ENCODE assay signal across 13 mouse cellular contexts in genomic region chr7:89478490-89478889, GRCm38 (mm10). TPM values are rescaled to one million over a fixed set of nuclear protein-coding genes. Genes with fewer than 3 reads are reported as not detected.
DNase-seq lines count a peak whose midpoint lies in the region; ATAC-seq lines count a peak whose summit lies in the region.
"Had no signal": no experiment of that assay in that cellular context is flagged by ENCODE, and none has a peak within 500 bp of the region (broad histone marks: within the 10 kb centered on the region; RNA-seq: fewer than 3 reads in every experiment).

No protein-coding gene starts in this region.

- H3K9ac ChIP-seq in kidney, embryonic 16.5 days (replicated peaks; ENCODE audit: low read length) = no peak overlapping the region
- H3K9ac ChIP-seq in forebrain, embryonic 15.5 days (replicated peaks) = no peak overlapping the region
- H3K9ac ChIP-seq: embryonic facial prominence, embryonic 13.5 days; midbrain, embryonic 12.5 days had no signal

- DNase-seq in gastrocnemius, postnatal 25 days = peak; percentile 34
- DNase-seq in gastrocnemius, adult 8-10 months (ENCODE audit: low spot score in 2 of 2) = no peak
- peak; percentile 26 for DNase-seq in kidney, adult 9 months
- peak; percentile 56 to 63 for DNase-seq in kidney, postnatal 36 days
- no peak for DNase-seq in spleen, adult 12 weeks (ENCODE audit: low spot score)
- DNase-seq: cerebellum, adult 9-10 months; right cerebral cortex, postnatal 14 days; thymus, postnatal 4 days had no signal

- no peaks in the 10 kb centered on the region for H3K9me3 ChIP-seq in kidney, embryonic 16.5 days (ENCODE audit: low read length)
- no peaks in the 10 kb centered on the region for H3K9me3 ChIP-seq in forebrain, embryonic 15.5 days
- H3K9me3 ChIP-seq: embryonic facial prominence, embryonic 13.5 days; midbrain, embryonic 12.5 days had no signal

- peaks cover 9% of the 10 kb centered on the region for H3K27me3 ChIP-seq in kidney, embryonic 16.5 days (ENCODE audit: insufficient read depth, low read length)
- H3K27me3 ChIP-seq in forebrain, embryonic 15.5 days = no peaks in the 10 kb centered on the region
- H3K27me3 ChIP-seq: midbrain, embryonic 12.5 days had no signal

- H3K27ac ChIP-seq in kidney, embryonic 16.5 days (ENCODE audit: low read length) = no peak overlapping the region
- no peak overlapping the region for H3K27ac ChIP-seq in forebrain, embryonic 15.5 days (replicated peaks)
- H3K27ac ChIP-seq: embryonic facial prominence, embryonic 13.5 days; midbrain, embryonic 12.5 days had no signal

- H3K36me3 ChIP-seq in kidney, embryonic 16.5 days (ENCODE audit: insufficient read depth, low read length) = no peaks in the 10 kb centered on the region
- no peaks in the 10 kb centered on the region for H3K36me3 ChIP-seq in forebrain, embryonic 15.5 days
- H3K36me3 ChIP-seq: embryonic facial prominence, embryonic 13.5 days; midbrain, embryonic 12.5 days had no signal

- ATAC-seq in kidney, embryonic 16.5 days (ENCODE audit: low FRiP score, low TSS enrichment) = no peak
- ATAC-seq in forebrain, embryonic 15.5 days (replicated peaks) = 0 out of 2 replicates have a peak, but pooled peaks have one; percentile 38
- ATAC-seq in megakaryocyte progenitor cell, adult 5-6 weeks (replicated peaks; ENCODE audit: poor library complexity) = no peak

- H3K4me2 ChIP-seq in kidney, embryonic 16.5 days (replicated peaks; ENCODE audit: low read depth, low read length) = no peak overlapping the region
- no peak overlapping the region for H3K4me2 ChIP-seq in forebrain, embryonic 15.5 days (replicated peaks)
- H3K4me2 ChIP-seq: embryonic facial prominence, embryonic 13.5 days; midbrain, embryonic 12.5 days had no signal

- no peak overlapping the region for H3K4me3 ChIP-seq in kidney, embryonic 16.5 days (ENCODE audit: low read length)
- H3K4me3 ChIP-seq in forebrain, embryonic 15.5 days = no peak overlapping the region
- H3K4me3 ChIP-seq: embryonic facial prominence, embryonic 13.5 days; midbrain, embryonic 12.5 days had no signal

- WGBS in kidney, embryonic 16.5 days = 87% methylated on average over 2 of the region's 2 CpGs
- 83% methylated on average over 2 of the region's 2 CpGs for WGBS in forebrain, embryonic 15.5 days

- peaks cover 6% of the 10 kb centered on the region; the same call in 1 of the 2 replicates for H3K4me1 ChIP-seq in kidney, embryonic 16.5 days (ENCODE audit: insufficient read depth, low read length)
- H3K4me1 ChIP-seq in forebrain, embryonic 15.5 days = 0 out of 2 replicates have a peak, but pooled peaks cover 4% of the 10 kb centered on the region
- H3K4me1 ChIP-seq: midbrain, embryonic 12.5 days had no signal

RNA-seq across cellular contexts. Expression of gene Prss23, which starts 48.5 kb away (rescaled TPM):
- 10 to 100 TPM; 43.0 to 50.5 TPM for total RNA-seq in gastrocnemius, postnatal 25 days (2021)
- total RNA-seq in gastrocnemius, adult 8-10 months (2022) = 10 to 100 TPM; 48.3 to 61.7 (median 58.2) TPM
- 93.2 and 105 TPM in 2 replicates for polyA plus RNA-seq in kidney, embryonic 16.5 days (2015; fragmentation: Nextera tagmentation; extraction: Ambion mirVana)
- 10.6 and 12.5 TPM in 2 replicates for polyA plus RNA-seq in forebrain, embryonic 15.5 days (2015; fragmentation: Nextera tagmentation; extraction: Ambion mirVana)
- not detected in 2 replicates for total RNA-seq in megakaryocyte progenitor cell, adult 5-6 weeks (2015)
- total RNA-seq in megakaryocyte progenitor cell, adult 5-6 weeks (2017) = not detected in 2 replicates

Comparison
In these comparisons a context has a peak if more than half of its experiments do, and no peak if none do; other contexts are left out.
1. DNase-seq: peak in gastrocnemius, postnatal 25 days (single experiment), kidney, adult 9 months (single experiment) and kidney, postnatal 36 days (2 of 2); none in gastrocnemius, adult 8-10 months (0 of 2) and spleen, adult 12 weeks (single experiment).
2. RNA of gene Prss23, which starts 48.5 kb away (total RNA-seq): 48.3 to 61.7 TPM in gastrocnemius, adult 8-10 months and 43.0 to 50.5 TPM in gastrocnemius, postnatal 25 days; not detected in megakaryocyte progenitor cell, adult 5-6 weeks; every median in the first group is over 10 times any median in the second.